Mouse (Mus musculus) stomach, embryonic 14.5 days (tissue): ENCODE results near the gene Plekha8. TPM values are rescaled to one million over a fixed set of nuclear protein-coding genes. Genes with fewer than 3 reads are reported as not detected.

ENCODE experiments used
- ATAC-seq: fragments of 200-750 bp; cut with Nextera tagmentation; 2 replicates; pipeline ENCODE4 v1.8.0; 2017; ENCODE audit warnings: low read depth, moderate TSS enrichment; ENCODE audit not compliant: insufficient number of reproducible peaks, insufficient read depth, low FRiP score
- H3K27ac ChIP-seq: fragments of 300-500 bp; sonication (generic); 2 replicates; pipeline ENCODE4 v1.5.1; 2014; ENCODE audit warnings: mild to moderate bottlenecking, low read length, moderate library complexity, mixed read lengths
- H3K27me3 ChIP-seq: fragments of 300-500 bp; sonication (generic); 2 replicates; pipeline ENCODE4 v1.6.1; 2014; ENCODE audit warnings: low read length, control low read depth, mixed read lengths; ENCODE audit not compliant: control insufficient read depth, insufficient read depth
- H3K36me3 ChIP-seq: fragments of 300-500 bp; sonication (generic); 2 replicates; pipeline ENCODE4 v1.6.1; 2014; ENCODE audit warnings: mild to moderate bottlenecking, control low read depth, low read length, moderate library complexity, mixed read lengths; ENCODE audit not compliant: control insufficient read depth, insufficient read depth
- H3K4me1 ChIP-seq: fragments of 300-500 bp; sonication (generic); 2 replicates; pipeline ENCODE4 v1.6.1; 2014; ENCODE audit warnings: low read length, control low read depth, mixed read lengths; ENCODE audit not compliant: control insufficient read depth, insufficient read depth
- H3K4me2 ChIP-seq: fragments of 300-500 bp; sonication (generic); replicated peaks from 2 replicates; pipeline ENCODE4 v1.6.1; 2014; ENCODE audit warnings: low read depth, low read length, control low read depth
- H3K4me3 ChIP-seq: fragments of 300-500 bp; sonication (generic); 2 replicates; pipeline ENCODE4 v1.5.1; 2014; ENCODE audit warnings: low read depth, low read length, control low read depth
- H3K9ac ChIP-seq: fragments of 300-500 bp; sonication (generic); replicated peaks from 2 replicates; pipeline ENCODE4 v1.6.1; 2014; ENCODE audit warnings: low read depth, mild to moderate bottlenecking, control low read depth, low read length, moderate library complexity, mixed read lengths
- H3K9me3 ChIP-seq: fragments of 300-500 bp; sonication (generic); 2 replicates; pipeline ENCODE4 v1.6.1; 2016; ENCODE audit warnings: low read depth, low read length, control low read depth; ENCODE audit not compliant: control insufficient read depth
- WGBS: fragments of 180-500 bp; shearing (Covaris S2); extraction: QIAGEN DNeasy Blood & Tissue Kit; methylation state at CpG from one replicate; pipeline ENCODE4 v1.1.7; 2014; 5-methylcytosine and 5-hydroxymethylcytosine counted together
- polyA plus RNA-seq: library from polyadenylated mRNA; unstranded; fragments of >200 nt; fragmentation: Nextera tagmentation; extraction: Ambion mirVana; gene quantifications from 2 replicates; pipeline ENCODE4 v1.2.1, GENCODE M21; 2014

Gene Plekha8
- polyA plus RNA-seq, 1 experiment from 2014 or later: 9.8 TPM

- no peak for ATAC-seq
- Histone ChIP-seq H3K9me3 (no peaks in the 10 kb centered on the region), H3K9ac (no peak overlapping the region), H3K27me3 (no peaks in the 10 kb centered on the region), H3K4me1 (no peaks in the 10 kb centered on the region), H3K4me3 (no peak overlapping the region), H3K4me2 (no peak overlapping the region), H3K27ac (no peak overlapping the region), H3K36me3 (no peaks in the 10 kb centered on the region)
- WGBS: 52% methylated on average over 1 of the region's 1 CpGs
Observed at GRCm38 (mm10) chr6:54555816-54556215, 39.1 kb upstream of the Plekha8 start.

- Histone ChIP-seq H3K9me3 (no peaks in the 10 kb centered on the region), H3K27ac (no peak overlapping the region), H3K4me1 (no peaks in the 10 kb centered on the region), H3K4me3 (no peak overlapping the region), H3K4me2 (no peak overlapping the region), H3K27me3 (no peaks in the 10 kb centered on the region), H3K9ac (no peak overlapping the region), H3K36me3 (no peaks in the 10 kb centered on the region)
- no peak for ATAC-seq
- WGBS: 90% methylated on average over 7 of the region's 7 CpGs
Observed at GRCm38 (mm10) chr6:54557671-54558070, 37.2 kb upstream of the Plekha8 start.

- Histone ChIP-seq H3K4me3 (no peak overlapping the region), H3K27ac (no peak overlapping the region), H3K9me3 (no peaks in the 10 kb centered on the region), H3K36me3 (no peaks in the 10 kb centered on the region), H3K4me1 (no peaks in the 10 kb centered on the region), H3K27me3 (no peaks in the 10 kb centered on the region), H3K9ac (no peak overlapping the region), H3K4me2 (no peak overlapping the region)
- ATAC-seq: no peak
- 58% methylated on average over 7 of the region's 7 CpGs for WGBS
Observed at GRCm38 (mm10) chr6:54558466-54558865, 36.4 kb upstream of the Plekha8 start.

- WGBS: 75% methylated on average over 16 of the region's 17 CpGs
- no peak overlapping the region for H3K4me2 ChIP-seq
- H3K36me3 ChIP-seq: no peaks in the 10 kb centered on the region
- no peaks in the 10 kb centered on the region for H3K9me3 ChIP-seq
- no peaks in the 10 kb centered on the region for H3K27me3 ChIP-seq
- no peak overlapping the region for H3K9ac ChIP-seq
- peaks cover 15% of the 10 kb centered on the region for H3K4me1 ChIP-seq
- H3K27ac ChIP-seq: no peak overlapping the region
- no peak for ATAC-seq
- H3K4me3 ChIP-seq: no peak overlapping the region
Observed at GRCm38 (mm10) chr6:54562018-54562809, 32.7 kb upstream of the Plekha8 start.

- Histone ChIP-seq H3K4me1 (peaks cover 15% of the 10 kb centered on the region), H3K27ac (no peak overlapping the region), H3K4me3 (no peak overlapping the region), H3K9me3 (no peaks in the 10 kb centered on the region), H3K36me3 (no peaks in the 10 kb centered on the region), H3K27me3 (no peaks in the 10 kb centered on the region), H3K4me2 (no peak overlapping the region), H3K9ac (no peak overlapping the region)
- WGBS: 89% methylated on average over 4 of the region's 4 CpGs
- ATAC-seq: no peak
Observed at GRCm38 (mm10) chr6:54563561-54563960, 31.4 kb upstream of the Plekha8 start.

GRCm38 (mm10) chr6:54564506-54564991 is 30.4 kb upstream of the Plekha8 start:
- 53% methylated on average over 9 of the region's 9 CpGs for WGBS
- Histone ChIP-seq H3K4me1 (peaks cover 15% of the 10 kb centered on the region), H3K4me2 (0 out of 2 replicates have a peak overlapping the region, but pooled peaks have one; percentile 0), H3K9ac (no peak overlapping the region), H3K27me3 (no peaks in the 10 kb centered on the region), H3K4me3 (no peak overlapping the region), H3K27ac (no peak overlapping the region), H3K9me3 (no peaks in the 10 kb centered on the region), H3K36me3 (no peaks in the 10 kb centered on the region)
- no peak for ATAC-seq

- ATAC-seq: no peak
- Histone ChIP-seq H3K4me3 (peak overlapping the region; percentile 41; the same call in 1 of the 2 replicates), H3K27ac (no peak overlapping the region), H3K27me3 (no peaks in the 10 kb centered on the region), H3K4me1 (peaks cover 15% of the 10 kb centered on the region), H3K9me3 (no peaks in the 10 kb centered on the region), H3K9ac (no peak overlapping the region), H3K4me2 (peak overlapping the region; percentile 89; the same call in 1 of the 2 replicates), H3K36me3 (no peaks in the 10 kb centered on the region)
- WGBS: 16% methylated on average over 3 of the region's 3 CpGs
Observed at GRCm38 (mm10) chr6:54565012-54565411, 29.9 kb upstream of the Plekha8 start.

GRCm38 (mm10) chr6:54565665-54566545 is 29.0 kb upstream of the Plekha8 start, which contains the start of gene Scrn1:
Scrn1 (minus strand) TSS chr6:54566489.
- H3K4me1 ChIP-seq: peaks cover 15% of the 10 kb centered on the region
- H3K27ac ChIP-seq: peak within 1 kb of the TSS; percentile 48; the same call in 1 of the 2 replicates
- H3K27me3 ChIP-seq: no peaks in the 10 kb centered on the region
- peak; percentile 89; the same call in 1 of the 2 replicates for ATAC-seq
- H3K9ac ChIP-seq: no peak within 1 kb of the TSS; the same call in 1 of the 2 replicates
- H3K36me3 ChIP-seq: no peaks in the 10 kb centered on the region
- H3K4me2 ChIP-seq: peak within 1 kb of the TSS; percentile 89
- no peaks in the 10 kb centered on the region for H3K9me3 ChIP-seq
- 2% methylated on average over 60 of the region's 60 CpGs for WGBS
- H3K4me3 ChIP-seq: peak within 1 kb of the TSS; percentile 41
